Mouse (Mus musculus): Measurements from ENCODE around the gene Yif1a. TPM values are rescaled to one million over a fixed set of nuclear protein-coding genes. Genes with fewer than 3 reads are reported as not detected.
A peak's percentile ranks its signal among the peaks of the same experiment; 100 is the strongest.
"Not testable (repeated sequence)": the region's sequence is repeated elsewhere in the genome, so short reads cannot be mapped to it uniquely, and the experiment has no call there.

The Yif1a gene
- total RNA-seq, 2 experiments from 2014 or later = 38.1 to 47.5 TPM

DNA sequence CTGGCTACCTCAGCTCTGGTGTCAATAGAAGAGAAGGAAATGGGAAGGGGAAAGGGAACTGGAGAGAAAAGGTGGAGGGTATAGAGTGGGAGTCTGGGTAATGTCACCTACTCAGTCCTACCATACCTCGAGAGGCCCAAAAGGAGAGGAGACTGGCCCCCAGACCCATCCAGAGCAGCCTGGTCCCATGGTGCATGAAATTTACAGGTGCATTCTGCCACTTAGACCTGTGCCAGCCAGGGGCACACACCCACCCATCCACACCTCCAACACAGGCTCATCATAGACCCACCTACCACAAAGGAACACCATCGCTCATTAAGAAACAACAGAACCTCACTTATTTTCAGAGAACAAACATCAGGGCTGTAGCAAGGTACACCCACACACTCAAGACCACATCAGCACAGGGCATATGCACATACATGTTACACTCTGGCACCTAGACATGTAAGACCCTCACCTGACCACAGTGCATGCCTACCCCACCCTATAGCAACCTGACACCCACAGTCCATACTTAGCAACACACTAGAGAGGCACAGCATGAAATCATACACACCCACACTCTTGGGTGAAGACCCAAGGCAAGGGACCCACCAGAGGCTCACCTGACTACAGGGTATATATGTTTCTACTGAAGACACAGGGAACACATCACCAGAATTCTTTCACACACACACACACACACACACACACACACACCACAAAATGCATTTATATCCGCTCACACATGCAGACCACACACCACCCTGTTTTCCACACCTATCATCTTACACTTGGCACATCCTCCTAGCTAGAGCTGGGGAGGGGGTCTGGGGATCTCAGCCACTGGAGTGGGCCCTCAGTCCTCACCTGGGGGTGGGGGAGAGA lies 4.1 kb upstream of the Yif1a start:
- no peak for DNase-seq

GRCm38 (mm10) chr19:5084834-5085144 lies 3.5 kb upstream of the Yif1a start:
- DNase-seq = no peak

GRCm38 (mm10) chr19:5085145-5085863 lies 3.0 kb upstream of the Yif1a start, which contains the start of gene Tmem151a:
TSS of gene Tmem151a (minus strand) at chr19:5085531.
- DNase-seq = no peak

- not testable (repeated sequence) for DNase-seq
These were observed 1.8 kb upstream of the Yif1a start for GRCm38 (mm10) chr19:5086533-5086932.

GRCm38 (mm10) chr19:5089324-5089723 lies 986 bp downstream of the Yif1a start:
- DNase-seq = no peak

DNA sequence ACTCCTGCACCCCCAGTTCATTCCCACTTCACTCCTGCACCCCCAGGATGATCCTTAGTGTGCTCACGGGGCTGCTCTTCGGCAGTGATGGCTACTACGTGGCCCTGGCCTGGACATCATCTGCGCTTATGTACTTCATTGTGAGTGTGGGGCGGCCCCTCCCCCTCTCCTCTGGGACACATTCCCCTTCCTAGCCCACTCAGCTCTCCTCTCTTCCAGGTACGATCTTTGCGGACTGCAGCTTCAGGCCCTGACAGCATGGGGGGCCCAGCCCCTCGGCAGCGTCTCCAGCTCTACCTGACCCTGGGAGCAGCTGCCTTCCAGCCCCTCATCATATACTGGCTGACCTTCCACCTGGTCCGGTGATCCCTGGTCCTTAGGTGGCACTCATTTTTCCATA lies 3.7 kb downstream of the Yif1a start:
- DNase-seq = no peak

DNA sequence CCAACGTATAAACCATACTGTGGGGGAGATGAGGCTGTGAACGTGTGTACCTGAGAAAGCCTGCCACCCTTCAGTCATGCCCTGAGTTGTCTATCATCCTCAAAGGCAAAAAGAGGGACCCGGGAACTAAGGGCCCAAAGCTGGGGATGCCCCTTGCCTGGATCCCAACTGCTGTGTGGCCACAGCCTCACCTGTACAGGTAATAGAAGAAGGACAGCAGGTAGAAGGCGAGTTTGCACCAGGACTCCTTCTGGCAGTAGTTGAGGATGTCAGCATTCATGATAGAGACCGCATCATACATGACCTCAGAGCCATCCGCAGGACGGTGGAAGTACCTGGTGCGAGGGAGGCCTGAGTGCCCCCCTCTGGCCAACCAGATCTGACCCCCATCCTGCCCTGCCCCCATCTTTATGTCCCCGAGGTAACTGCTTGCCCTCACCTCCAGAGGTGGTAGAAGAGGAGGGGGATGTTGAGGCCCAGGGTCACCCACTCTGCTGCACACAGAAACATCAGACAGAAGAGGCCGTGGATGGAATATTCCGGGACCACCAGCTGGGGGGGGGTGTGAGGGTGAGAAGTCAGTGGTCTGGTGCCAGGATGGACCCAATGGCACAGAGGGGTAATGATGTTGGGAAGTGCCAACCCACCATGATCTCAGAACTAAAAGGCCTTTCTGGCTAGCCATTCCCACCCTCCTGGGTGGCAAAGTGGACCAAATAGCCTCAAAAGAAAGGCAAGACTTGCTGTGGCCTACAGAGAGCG lies 5.3 kb downstream of the Yif1a start:
- no peak for DNase-seq

DNA sequence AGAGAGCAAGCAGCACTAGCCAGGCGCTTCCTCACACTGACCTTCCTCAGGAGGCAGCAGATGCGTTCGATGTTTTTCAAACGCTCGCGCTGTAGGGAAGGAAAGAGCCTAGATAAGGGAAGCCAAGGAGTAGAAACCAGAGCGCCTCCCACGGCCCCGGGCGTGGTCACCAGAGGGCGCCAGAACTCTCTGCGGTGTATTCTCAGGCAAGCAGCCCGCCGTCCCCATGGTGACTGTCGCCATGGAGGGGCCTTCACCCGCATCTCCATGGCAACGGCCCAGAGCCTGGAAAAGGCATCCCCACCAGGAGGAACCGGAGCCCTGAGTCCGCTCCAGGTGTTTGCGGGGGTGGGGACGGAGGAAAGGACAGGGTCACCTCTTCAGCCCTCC lies 5.9 kb downstream of the Yif1a start:
- DNase-seq = peak; percentile 78

DNA sequence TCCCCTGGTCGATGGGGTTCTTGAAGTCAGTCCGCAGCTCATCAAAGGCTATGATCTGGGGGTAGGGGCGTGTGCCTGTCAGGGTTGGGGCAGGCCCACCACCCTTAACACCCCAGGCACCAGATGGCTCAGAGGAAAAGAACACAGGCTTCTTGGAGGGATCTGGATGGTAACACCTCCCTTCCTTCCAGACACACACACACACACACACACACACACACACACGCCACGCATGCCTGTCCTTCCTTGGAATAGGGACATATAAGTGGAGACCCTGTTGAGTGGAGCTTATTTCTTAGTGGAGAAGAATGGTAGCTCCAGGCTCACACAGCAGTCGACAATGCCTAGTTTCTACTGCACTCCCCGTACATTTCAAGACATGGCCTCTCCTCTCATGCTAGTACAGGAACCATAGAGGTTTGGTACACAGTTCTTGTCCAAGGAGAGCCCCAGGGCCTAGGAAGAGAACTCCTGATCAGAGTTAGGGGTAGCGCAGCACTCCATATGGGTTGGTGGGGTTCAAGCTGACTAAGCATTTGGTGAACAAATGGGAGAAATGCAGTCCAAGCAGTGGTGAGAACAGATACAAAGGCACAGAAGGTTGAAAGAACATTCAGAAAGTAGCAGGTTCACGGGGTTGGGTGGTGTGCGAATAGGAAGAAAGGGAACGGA lies 6.5 kb downstream of the Yif1a start:
- no peak for DNase-seq

GRCm38 (mm10) chr19:5095887-5096474 lies 7.6 kb downstream of the Yif1a start:
- no peak for DNase-seq

GRCm38 (mm10) chr19:5097521-5098362 lies 9.4 kb downstream of the Yif1a start:
- DNase-seq = no peak

DNA sequence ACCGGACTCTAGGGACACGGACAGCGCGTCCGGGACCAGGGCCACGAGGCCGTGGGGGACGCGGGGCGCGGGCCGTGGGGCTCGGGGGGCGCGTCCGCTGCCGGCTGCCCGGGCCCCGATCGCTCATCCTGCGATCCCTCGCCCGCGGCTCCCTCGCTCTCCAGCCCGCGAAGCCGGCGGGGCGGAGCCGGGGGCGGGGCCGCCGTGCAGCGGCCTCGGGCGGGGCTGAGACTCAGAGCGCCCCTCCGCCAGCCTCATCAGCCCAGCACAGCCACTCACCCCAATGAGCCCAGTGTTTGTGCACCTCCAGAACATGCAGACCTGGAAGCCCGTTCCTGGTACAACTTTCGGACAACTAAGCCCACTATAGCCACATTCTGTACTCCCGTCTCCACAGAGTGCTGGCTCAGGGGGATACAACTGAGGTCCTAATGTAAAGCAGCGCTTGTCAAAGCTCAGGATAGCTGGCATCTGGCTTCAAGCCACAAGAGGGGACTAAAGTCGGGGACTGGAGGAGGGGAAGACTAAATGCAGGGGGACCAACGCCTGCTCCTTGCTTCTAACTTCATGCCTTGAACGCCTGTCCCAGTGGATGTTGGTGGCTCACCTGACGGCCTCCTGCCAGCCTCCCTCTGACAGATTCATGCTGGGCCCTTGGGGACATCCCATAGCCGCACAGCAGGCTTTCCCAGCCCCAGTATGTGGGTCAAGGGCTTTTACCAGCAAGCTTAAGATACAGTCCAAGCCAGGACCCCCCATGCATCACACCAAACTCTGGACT lies 10.2 kb downstream of the Yif1a start, which contains the start of gene Cnih2:
Gene Cnih2, minus strand, starts transcription at position 159 of the 781 bp plus-strand sequence.
- peak; percentile 64 for DNase-seq

DNA sequence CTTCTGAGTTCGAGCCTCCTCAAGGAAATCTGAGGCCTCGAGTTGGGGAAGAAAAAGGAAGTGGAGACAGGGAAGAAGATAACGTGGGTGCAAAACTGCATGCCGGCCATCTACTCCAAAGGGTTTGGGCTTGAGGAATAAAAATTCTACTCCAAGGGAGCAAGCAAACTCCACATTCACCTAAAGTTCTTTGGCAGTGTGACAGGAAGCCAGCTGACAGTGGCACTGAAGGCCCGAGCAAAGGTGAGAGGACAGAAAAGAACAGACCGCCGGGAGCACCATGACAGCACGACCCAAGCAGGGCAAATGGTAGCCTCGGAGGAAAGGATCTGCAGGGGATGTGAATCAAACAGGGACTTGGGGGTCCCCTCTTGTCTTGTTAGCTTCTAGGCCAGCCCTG lies 17.7 kb downstream of the Yif1a start:
- no peak for DNase-seq

- peak; percentile 98 for DNase-seq
These were observed 18.4 kb downstream of the Yif1a start, which contains the start of gene Rab1b for GRCm38 (mm10) chr19:5106731-5107191. TSS of gene Rab1b (minus strand) at chr19:5107072.

GRCm38 (mm10) chr19:5107556-5108270 lies 19.4 kb downstream of the Yif1a start:
- no peak for DNase-seq

DNA sequence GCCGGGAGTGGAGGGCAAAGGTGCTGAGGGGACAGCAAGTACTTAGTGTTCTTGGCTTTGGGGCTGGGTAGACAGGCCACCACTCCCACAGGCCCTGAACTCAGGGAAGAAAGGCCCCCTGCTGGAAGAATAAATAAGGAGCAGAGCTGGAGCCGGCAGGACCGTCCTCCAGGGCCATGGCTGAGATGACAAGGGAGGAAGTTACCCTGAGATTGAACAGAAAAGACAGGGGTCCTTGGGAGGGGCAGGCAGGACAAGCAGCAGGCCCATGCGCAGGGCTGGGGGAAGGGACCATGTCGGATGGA lies 19.9 kb downstream of the Yif1a start:
- no peak for DNase-seq

DNA sequence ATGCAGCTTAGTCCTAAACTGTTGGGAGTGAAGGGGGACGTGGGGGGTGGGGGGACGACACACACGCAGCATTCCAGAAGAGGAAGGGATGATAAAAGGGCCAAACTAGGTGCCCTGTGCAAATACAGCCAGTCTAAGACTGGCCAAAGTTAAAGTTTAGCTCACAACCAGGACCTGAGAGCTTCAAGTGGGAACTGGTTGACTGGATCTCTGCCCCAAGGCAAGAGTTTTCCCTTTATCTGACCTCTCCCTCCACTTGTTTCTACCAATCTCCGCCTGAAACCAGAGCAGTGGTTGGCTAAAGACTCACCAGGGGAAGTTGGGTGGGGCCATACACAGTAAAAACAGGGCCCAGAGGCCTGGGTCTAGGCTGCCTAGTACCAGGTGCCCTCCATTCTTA lies 20.4 kb downstream of the Yif1a start:
- DNase-seq = no peak

GRCm38 (mm10) chr19:5109659-5110453 lies 21.5 kb downstream of the Yif1a start:
- no peak for DNase-seq
